8 mouse cellular contexts compared by ENCODE assay signal in the genomic region with DNA sequence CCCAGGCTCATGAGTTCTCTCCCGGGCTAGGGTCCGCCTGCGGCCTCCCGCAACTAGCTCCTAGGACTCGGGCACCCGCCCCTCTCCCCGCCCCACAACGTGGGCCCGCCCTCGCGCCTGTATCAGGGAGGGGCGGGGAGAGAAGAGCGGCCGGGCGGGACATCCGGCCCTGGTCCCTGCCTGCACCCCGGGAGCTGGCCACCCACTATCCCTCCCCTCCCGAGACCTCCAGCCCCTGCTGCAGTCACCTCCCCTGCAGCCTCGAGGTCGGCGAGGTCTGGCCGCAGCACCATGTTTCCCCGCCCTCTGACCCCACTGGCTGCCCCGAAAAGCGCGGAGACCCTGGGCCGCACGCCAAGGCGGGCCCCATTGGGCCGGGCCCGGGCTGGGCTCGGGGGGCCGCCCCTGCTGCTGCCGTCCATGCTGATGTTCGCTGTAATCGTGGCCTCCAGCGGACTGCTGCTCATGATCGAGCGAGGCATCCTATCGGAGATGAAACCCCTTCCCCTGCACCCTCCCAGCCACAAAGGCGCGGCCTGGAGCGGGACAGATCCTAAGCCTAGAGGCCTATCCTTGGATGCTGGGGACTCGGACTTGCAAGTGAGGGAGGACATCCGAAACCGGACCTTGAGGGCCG. TPM values are rescaled to one million over a fixed set of nuclear protein-coding genes. Genes with fewer than 3 reads are reported as not detected.
A peak's percentile ranks its signal among the peaks of the same experiment; 100 is the strongest.
DNase-seq lines count a peak whose midpoint lies in the region; ATAC-seq lines count a peak whose summit lies in the region.

A gene (plus strand): TSS at position 136 of the 637 bp plus-strand sequence.

- H3K36me3 ChIP-seq in forebrain, embryonic 12.5 days (replicated peaks), result peaks cover 21% of the 10 kb centered on the region

- H3K4me3 ChIP-seq in forebrain, embryonic 12.5 days (replicated peaks), result peak within 1 kb of the TSS; percentile 67

- H3K4me1 ChIP-seq in forebrain, embryonic 12.5 days, result peaks cover 46% of the 10 kb centered on the region

- 0 out of 2 replicates have a peak, but pooled peaks cover 9% of the 10 kb centered on the region for H3K27me3 ChIP-seq in forebrain, embryonic 12.5 days

- WGBS in forebrain, embryonic 12.5 days, result under 1% methylated on average over 45 of the region's 47 CpGs

- no peak within 1 kb of the TSS for H3K27ac ChIP-seq in forebrain, embryonic 12.5 days

- peak within 1 kb of the TSS; percentile 98 for H3K4me2 ChIP-seq in forebrain, embryonic 12.5 days

- peak within 1 kb of the TSS; percentile 87 for H3K9ac ChIP-seq in forebrain, embryonic 12.5 days

- no peaks in the 10 kb centered on the region for H3K9me3 ChIP-seq in forebrain, embryonic 12.5 days

- intact Hi-C loops in heart, postnatal 14 days (cut with DNase I), result no loop called here

- DNase-seq in NIH3T3 (ENCODE audit: low read depth), result peak; percentile 90
- peak; percentile 87 for DNase-seq in heart, postnatal 14 days
- peak; percentile 80 to 88 for DNase-seq in kidney, postnatal 36 days
- peak; percentile 89 for DNase-seq in lung, postnatal 36 days
- DNase-seq in ovary, postnatal 36 days (ENCODE audit: low spot score), result peak; percentile 84
- DNase-seq in urinary bladder, adult 2 months (ENCODE audit: low spot score), result peak; percentile 62

- peak; percentile 51 for ATAC-seq in cerebellum, adult (ENCODE audit: insufficient number of reproducible peaks, low FRiP score, low TSS enrichment)
- ATAC-seq in forebrain, embryonic 12.5 days (ENCODE audit: low FRiP score), result peak; percentile 90

RNA-seq across cellular contexts. Expression of the gene that starts here (rescaled TPM):
- polyA plus RNA-seq in forebrain, embryonic 12.5 days (2016; fragmentation: Nextera tagmentation; extraction: Ambion mirVana), result 12.9 and 14.7 TPM in 2 replicates
- 10 to 100 TPM; 10.2 to 11.3 TPM for total RNA-seq in heart, postnatal 14 days (2021)
- 19.9 and 20.7 TPM in 2 replicates for polyA plus RNA-seq in urinary bladder, adult 2 months (2012; rRNA removed)
